Mouse (Mus musculus): ENCODE measurements at regions not wholly inside any gene's neighbourhood (a gene's known extent, or its start where the extent isn't known, plus 50 kb on each side); places are given as distances from the start of the nearest gene placed in this dataset.

DNA sequence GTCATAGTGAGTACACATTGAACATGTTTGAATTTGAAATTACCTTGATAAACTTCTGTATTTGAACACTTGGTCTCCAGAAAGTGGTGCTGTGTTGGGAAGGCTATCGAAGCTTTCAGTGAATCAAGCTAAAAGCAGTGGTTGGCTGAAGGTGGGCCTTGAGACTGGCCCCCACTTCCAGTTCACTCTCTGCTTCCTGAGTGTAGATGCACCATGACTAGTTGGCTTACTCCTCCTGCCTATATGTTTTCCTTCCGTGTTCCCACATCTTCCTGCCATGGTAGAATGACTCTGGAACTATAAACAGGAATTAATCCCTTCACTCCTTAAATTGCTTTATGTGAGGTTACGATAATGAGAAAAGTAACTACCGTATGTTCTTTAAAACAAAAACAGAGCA, 522.4 kb upstream of the Frg1 start:
- TF ChIP-seq CTCF (IDR thresholded peaks at IDR 0.05; ENCODE audit: control insufficient read depth, insufficient read depth, insufficient read length) (no peak), USF1 (IDR thresholded peaks at IDR 0.05; ENCODE audit: low read depth) (no peak)

Data from C2C12 (cell line).